Mouse (Mus musculus): ENCODE measurements around the gene Trit1. TPM values are rescaled to one million over a fixed set of nuclear protein-coding genes. Genes with fewer than 3 reads are reported as not detected.

Gene Trit1
- polyA plus RNA-seq, 1 experiment from 2014 or later: 18.1 TPM

GRCm38 (mm10) chr4:123057957-123058356, 41.6 kb downstream of the Trit1 start:
- no peak for ATAC-seq (ENCODE audit: low FRiP score, low TSS enrichment)
- Histone ChIP-seq H3K27me3 (ENCODE audit: insufficient read depth, low read length) (no peaks in the 10 kb centered on the region), H3K4me1 (ENCODE audit: insufficient read depth, low read length) (peaks cover 3% of the 10 kb centered on the region; the same call in 1 of the 2 replicates), H3K9me3 (ENCODE audit: low read length) (no peaks in the 10 kb centered on the region), H3K27ac (ENCODE audit: low read length) (no peak overlapping the region), H3K9ac (replicated peaks; ENCODE audit: low read length) (no peak overlapping the region), H3K36me3 (ENCODE audit: insufficient read depth, low read length) (peaks cover 35% of the 10 kb centered on the region), H3K4me3 (ENCODE audit: low read length) (no peak overlapping the region), H3K4me2 (replicated peaks; ENCODE audit: low read depth, low read length) (no peak overlapping the region)
- WGBS: 61% methylated on average over 1 of the region's 1 CpGs

- H3K4me1 ChIP-seq (ENCODE audit: insufficient read depth, low read length): peaks cover 3% of the 10 kb centered on the region; the same call in 1 of the 2 replicates
- H3K36me3 ChIP-seq (ENCODE audit: insufficient read depth, low read length): no peaks in the 10 kb centered on the region
- H3K9ac ChIP-seq (replicated peaks; ENCODE audit: low read length): no peak overlapping the region
- H3K4me3 ChIP-seq (ENCODE audit: low read length): no peak overlapping the region
- no peak overlapping the region for H3K4me2 ChIP-seq (replicated peaks; ENCODE audit: low read depth, low read length)
- 54% methylated on average over 5 of the region's 5 CpGs for WGBS
- H3K27me3 ChIP-seq (ENCODE audit: insufficient read depth, low read length): no peaks in the 10 kb centered on the region
- no peak overlapping the region for H3K27ac ChIP-seq (ENCODE audit: low read length)
- H3K9me3 ChIP-seq (ENCODE audit: low read length): no peaks in the 10 kb centered on the region
- peak; percentile 69 for ATAC-seq (ENCODE audit: low FRiP score, low TSS enrichment)
These were observed 45.3 kb downstream of the Trit1 start for GRCm38 (mm10) chr4:123061744-123062143.

GRCm38 (mm10) chr4:123068646-123069045, 52.2 kb downstream of the Trit1 start:
- H3K4me2 ChIP-seq (replicated peaks; ENCODE audit: low read depth, low read length): no peak overlapping the region
- H3K36me3 ChIP-seq (ENCODE audit: insufficient read depth, low read length): no peaks in the 10 kb centered on the region
- no peaks in the 10 kb centered on the region for H3K9me3 ChIP-seq (ENCODE audit: low read length)
- H3K4me3 ChIP-seq (ENCODE audit: low read length): no peak overlapping the region
- no peaks in the 10 kb centered on the region for H3K27me3 ChIP-seq (ENCODE audit: insufficient read depth, low read length)
- no peak overlapping the region for H3K27ac ChIP-seq (ENCODE audit: low read length)
- no peak overlapping the region for H3K9ac ChIP-seq (replicated peaks; ENCODE audit: low read length)
- H3K4me1 ChIP-seq (ENCODE audit: insufficient read depth, low read length): peaks cover 6% of the 10 kb centered on the region
- 83% methylated on average over 6 of the region's 6 CpGs for WGBS
- no peak for ATAC-seq (ENCODE audit: low FRiP score, low TSS enrichment)

- Histone ChIP-seq H3K4me2 (replicated peaks; ENCODE audit: low read depth, low read length) (peak overlapping the region; percentile 44), H3K4me1 (ENCODE audit: insufficient read depth, low read length) (peaks cover 8% of the 10 kb centered on the region), H3K27me3 (ENCODE audit: insufficient read depth, low read length) (no peaks in the 10 kb centered on the region), H3K36me3 (ENCODE audit: insufficient read depth, low read length) (no peaks in the 10 kb centered on the region), H3K9ac (replicated peaks; ENCODE audit: low read length) (peak overlapping the region; percentile 26; the same call in 1 of the 2 replicates), H3K9me3 (ENCODE audit: low read length) (no peaks in the 10 kb centered on the region), H3K4me3 (ENCODE audit: low read length) (peak overlapping the region; percentile 24; the same call in 1 of the 2 replicates), H3K27ac (ENCODE audit: low read length) (peak overlapping the region; percentile 38; the same call in 1 of the 2 replicates)
- WGBS: 8% methylated on average over 13 of the region's 13 CpGs
- peak; percentile 57; the same call in 1 of the 2 replicates for ATAC-seq (ENCODE audit: low FRiP score, low TSS enrichment)
These were observed 55.0 kb downstream of the Trit1 start for GRCm38 (mm10) chr4:123071266-123071966.

- Histone ChIP-seq H3K4me1 (ENCODE audit: insufficient read depth, low read length) (peaks cover 5% of the 10 kb centered on the region), H3K27ac (ENCODE audit: low read length) (peak overlapping the region; percentile 87), H3K4me3 (ENCODE audit: low read length) (no peak overlapping the region), H3K9ac (replicated peaks; ENCODE audit: low read length) (no peak overlapping the region), H3K4me2 (replicated peaks; ENCODE audit: low read depth, low read length) (no peak overlapping the region), H3K27me3 (ENCODE audit: insufficient read depth, low read length) (no peaks in the 10 kb centered on the region), H3K9me3 (ENCODE audit: low read length) (peaks cover 4% of the 10 kb centered on the region; the same call in 1 of the 2 replicates), H3K36me3 (ENCODE audit: insufficient read depth, low read length) (no peaks in the 10 kb centered on the region)
- WGBS: 28% methylated on average over 8 of the region's 8 CpGs
- peak; percentile 82 for ATAC-seq (ENCODE audit: low FRiP score, low TSS enrichment)
These were observed 60.5 kb downstream of the Trit1 start for GRCm38 (mm10) chr4:123076928-123077327.

- peaks cover 4% of the 10 kb centered on the region; the same call in 1 of the 2 replicates for H3K9me3 ChIP-seq (ENCODE audit: low read length)
- H3K4me2 ChIP-seq (replicated peaks; ENCODE audit: low read depth, low read length): no peak overlapping the region
- H3K36me3 ChIP-seq (ENCODE audit: insufficient read depth, low read length): no peaks in the 10 kb centered on the region
- ATAC-seq (ENCODE audit: low FRiP score, low TSS enrichment): no peak
- no peaks in the 10 kb centered on the region for H3K27me3 ChIP-seq (ENCODE audit: insufficient read depth, low read length)
- no peak overlapping the region for H3K27ac ChIP-seq (ENCODE audit: low read length)
- H3K4me3 ChIP-seq (ENCODE audit: low read length): no peak overlapping the region
- no peak overlapping the region for H3K9ac ChIP-seq (replicated peaks; ENCODE audit: low read length)
- H3K4me1 ChIP-seq (ENCODE audit: insufficient read depth, low read length): peaks cover 5% of the 10 kb centered on the region
- 69% methylated on average over 4 of the region's 4 CpGs for WGBS
These were observed 61.8 kb downstream of the Trit1 start for GRCm38 (mm10) chr4:123078231-123078630.

GRCm38 (mm10) chr4:123080791-123081190, 64.4 kb downstream of the Trit1 start:
- WGBS: 54% methylated on average over 13 of the region's 13 CpGs
- ATAC-seq (ENCODE audit: low FRiP score, low TSS enrichment): no peak
- no peak overlapping the region for H3K4me3 ChIP-seq (ENCODE audit: low read length)

GRCm38 (mm10) chr4:123082283-123083163, 66.1 kb downstream of the Trit1 start:
- Histone ChIP-seq H3K4me2 (replicated peaks; ENCODE audit: low read depth, low read length) (no peak overlapping the region), H3K9me3 (ENCODE audit: low read length) (peaks cover 2% of the 10 kb centered on the region; the same call in 1 of the 2 replicates), H3K36me3 (ENCODE audit: insufficient read depth, low read length) (no peaks in the 10 kb centered on the region), H3K4me3 (ENCODE audit: low read length) (no peak overlapping the region), H3K27me3 (ENCODE audit: insufficient read depth, low read length) (no peaks in the 10 kb centered on the region), H3K9ac (replicated peaks; ENCODE audit: low read length) (no peak overlapping the region), H3K27ac (ENCODE audit: low read length) (no peak overlapping the region), H3K4me1 (ENCODE audit: insufficient read depth, low read length) (no peaks in the 10 kb centered on the region)
- 75% methylated on average over 20 of the region's 20 CpGs for WGBS
- ATAC-seq (ENCODE audit: low FRiP score, low TSS enrichment): peak; percentile 62

More at GRCm38 (mm10) chr4:123080791-123081190, 64.4 kb downstream of the Trit1 start:
- no peaks in the 10 kb centered on the region for H3K36me3 ChIP-seq (ENCODE audit: insufficient read depth, low read length)
- H3K9me3 ChIP-seq (ENCODE audit: low read length): peaks cover 4% of the 10 kb centered on the region; the same call in 1 of the 2 replicates
- H3K27me3 ChIP-seq (ENCODE audit: insufficient read depth, low read length): no peaks in the 10 kb centered on the region
- H3K9ac ChIP-seq (replicated peaks; ENCODE audit: low read length): no peak overlapping the region
- peaks cover 5% of the 10 kb centered on the region for H3K4me1 ChIP-seq (ENCODE audit: insufficient read depth, low read length)
- H3K27ac ChIP-seq (ENCODE audit: low read length): no peak overlapping the region
- no peak overlapping the region for H3K4me2 ChIP-seq (replicated peaks; ENCODE audit: low read depth, low read length)

- no peak overlapping the region for H3K4me2 ChIP-seq (replicated peaks; ENCODE audit: low read depth, low read length)
- no peaks in the 10 kb centered on the region for H3K36me3 ChIP-seq (ENCODE audit: insufficient read depth, low read length)
- no peak for ATAC-seq (ENCODE audit: low FRiP score, low TSS enrichment)
- no peak overlapping the region for H3K27ac ChIP-seq (ENCODE audit: low read length)
- H3K9me3 ChIP-seq (ENCODE audit: low read length): no peaks in the 10 kb centered on the region
- no peaks in the 10 kb centered on the region for H3K4me1 ChIP-seq (ENCODE audit: insufficient read depth, low read length)
- no peaks in the 10 kb centered on the region for H3K27me3 ChIP-seq (ENCODE audit: insufficient read depth, low read length)
- H3K4me3 ChIP-seq (ENCODE audit: low read length): no peak overlapping the region
- no peak overlapping the region for H3K9ac ChIP-seq (replicated peaks; ENCODE audit: low read length)
- 65% methylated on average over 13 of the region's 13 CpGs for WGBS
These were observed 67.0 kb downstream of the Trit1 start for GRCm38 (mm10) chr4:123083323-123083902.
